Mouse (Mus musculus) heart, adult 2 months (tissue): ENCODE measurements around the gene Bhlha15. TPM values are rescaled to one million over a fixed set of nuclear protein-coding genes. Genes with fewer than 3 reads are reported as not detected.

Experiments
- DNase-seq, 2 experiments: peaks; one replicate each; pipeline ENCODE4 v3.0.0; 2021
- H3K27ac ChIP-seq: fragments of 200-600 bp; 2 replicates; pipeline ENCODE4 v1.8.1; 2022
- H3K27me3 ChIP-seq: fragments of 200-500 bp; 2 replicates; pipeline ENCODE4 v1.6.1; 2012; ENCODE audit warnings: mild to moderate bottlenecking, low read length, inconsistent platforms, mixed read lengths; ENCODE audit not compliant: control insufficient read depth, insufficient read depth
- H3K36me3 ChIP-seq: fragments of 200-500 bp; 2 replicates; pipeline ENCODE4 v1.6.1; 2012; ENCODE audit warnings: low read length, inconsistent platforms; ENCODE audit not compliant: control insufficient read depth, insufficient read depth
- H3K4me1 ChIP-seq: fragments of 200-500 bp; 2 replicates; pipeline ENCODE4 v1.6.1; 2011; ENCODE audit warnings: low read length; ENCODE audit not compliant: control insufficient read depth, insufficient read depth
- H3K4me3 ChIP-seq: fragments of 200-600 bp; 2 replicates; pipeline ENCODE4 v1.8.1; 2022
- H3K79me2 ChIP-seq: fragments of 200-500 bp; replicated peaks from 2 replicates; pipeline ENCODE4 v1.6.1; 2012; ENCODE audit warnings: mild to moderate bottlenecking, inconsistent platforms, low read length, moderate library complexity, mixed read lengths; ENCODE audit not compliant: control insufficient read depth, insufficient read depth
- H3K9ac ChIP-seq: fragments of 200-500 bp; 2 replicates; pipeline ENCODE4 v1.6.1; 2012; ENCODE audit warnings: low read depth, mild to moderate bottlenecking, control low read depth, inconsistent platforms, low read length, mixed read lengths
- CTCF ChIP-seq: fragments of 200-600 bp; IDR thresholded peaks from 2 replicates; pipeline ENCODE4 v1.8.1; 2022; ENCODE audit warnings: antibody characterized with exemption, mild to moderate bottlenecking, moderate library complexity
- EP300 ChIP-seq: fragments of 200-500 bp; IDR thresholded peaks from 2 replicates; pipeline ENCODE4 v1.6.1; 2011; ENCODE audit warnings: low read depth, low read length, control low read depth; ENCODE audit not compliant: insufficient read depth
- POLR2A ChIP-seq: fragments of 200-500 bp; IDR thresholded peaks from 2 replicates; pipeline ENCODE4 v1.6.1; 2011; ENCODE audit warnings: mild to moderate bottlenecking, low read depth, low read length, control low read depth; ENCODE audit not compliant: insufficient read depth
- WGBS: fragments of 180-500 bp; shearing (Covaris S2); methylation state at CpG from one replicate; pipeline ENCODE4 v1.1.7; 2018; 5-methylcytosine and 5-hydroxymethylcytosine counted together
- intact Hi-C: fragments of 180-260 bp; cut with DNase I; formaldehyde crosslinking; loops from one replicate; pipeline ENCODE4 v1.15.1; 2025
- polyA plus RNA-seq: library from polyadenylated mRNA; depleted of rRNA; stranded (reverse); fragments of >200 nt; gene quantifications from 2 replicates; pipeline ENCODE4 v1.2.3, GENCODE M21; 2012; rRNA removed
- total RNA-seq, 2 experiments: library from RNA; stranded (reverse); gene quantifications; 2 replicates each; pipeline ENCODE4 v1.2.3; 2021

Gene Bhlha15
- total and polyA plus RNA-seq, 3 experiments, result 0.08 TPM; not detected in 2

- intact Hi-C loops, result loop anchor here (10.0 kb wide), 1 partner anchor 500 kb away; no protein-coding TSS in a partner anchor
- no peaks in the 10 kb centered on the region for H3K79me2 ChIP-seq
- no peak overlapping the region for H3K27ac ChIP-seq
- no peak overlapping the region for H3K4me3 ChIP-seq
- no peak overlapping the region for H3K9ac ChIP-seq
- 88% methylated on average over 7 of the region's 7 CpGs for WGBS
- no peaks in the 10 kb centered on the region for H3K36me3 ChIP-seq
- no peak for DNase-seq
- no peaks in the 10 kb centered on the region for H3K27me3 ChIP-seq
- TF ChIP-seq CTCF (no peak), EP300 (no peak), POLR2A (no peak)
- no peaks in the 10 kb centered on the region for H3K4me1 ChIP-seq
Measured at GRCm38 (mm10) chr5:144234714-144235113, 44.6 kb downstream of the Bhlha15 start.

GRCm38 (mm10) chr5:144238969-144239368, 48.9 kb downstream of the Bhlha15 start:
- Histone ChIP-seq H3K27me3 (no peaks in the 10 kb centered on the region), H3K36me3 (no peaks in the 10 kb centered on the region), H3K27ac (no peak overlapping the region), H3K4me3 (no peak overlapping the region), H3K79me2 (no peaks in the 10 kb centered on the region), H3K4me1 (no peaks in the 10 kb centered on the region), H3K9ac (no peak overlapping the region)
- DNase-seq, result no peak
- no peak for TF ChIP-seq CTCF
- no peak for TF ChIP-seq POLR2A
- TF ChIP-seq EP300, result no peak
- intact Hi-C loops, result loop anchor here (10.0 kb wide), 1 partner anchor 496 kb away; no protein-coding TSS in a partner anchor
- 81% methylated on average over 1 of the region's 1 CpGs for WGBS

Other genes with a start within 250 kb of the Bhlha15 start
- gene Ccz1, start 175.4 kb upstream of the Bhlha15 start, total RNA-seq, result 10 to 100 TPM; 25.0 to 29.6 TPM
- 9.3 and 16.7 TPM in 2 replicates for gene Ccz1, start 175.4 kb upstream of the Bhlha15 start, polyA plus RNA-seq
- gene Ocm, start 163.6 kb upstream of the Bhlha15 start, total RNA-seq, result not detected
- not detected in 2 replicates for gene Ocm, start 163.6 kb upstream of the Bhlha15 start, polyA plus RNA-seq
- gene Lmtk2, start 89.8 kb upstream of the Bhlha15 start, total RNA-seq, result 10 to 100 TPM; 27.9 to 30.3 TPM
- gene Lmtk2, start 89.8 kb upstream of the Bhlha15 start, polyA plus RNA-seq, result 12.5 and 18.2 TPM in 2 replicates
- gene Tecpr1, start 33.3 kb downstream of the Bhlha15 start, total RNA-seq, result 10 to 100 TPM; 24.2 to 27.6 TPM
- 33.7 and 34.9 TPM in 2 replicates for gene Tecpr1, start 33.3 kb downstream of the Bhlha15 start, polyA plus RNA-seq
- 100 to 1,000 TPM; 129 to 152 TPM for gene Bri3, start 54.2 kb downstream of the Bhlha15 start, total RNA-seq
- gene Bri3, start 54.2 kb downstream of the Bhlha15 start, polyA plus RNA-seq, result 240 and 258 TPM in 2 replicates
- gene Baiap2l1, start 167.8 kb downstream of the Bhlha15 start, total RNA-seq, result 1 to 10 TPM; 4.5 to 5.3 TPM
- gene Baiap2l1, start 167.8 kb downstream of the Bhlha15 start, polyA plus RNA-seq, result 6.7 and 7.2 TPM in 2 replicates